Mouse (Mus musculus) thymus, postnatal 36 days (tissue): ENCODE results near the gene Creld1.
A peak's percentile ranks its signal among the peaks of the same experiment; 100 is the strongest.

Experiments
- DNase-seq, 2 experiments: peaks; one replicate each; pipeline ENCODE4 v3.0.0; 2022; ENCODE audit warnings: mixed read lengths in 2 of 2

Creld1 gene

GRCm38 (mm10) chr6:113483100-113483615 lies at the start of gene Creld1:
Gene Creld1, plus strand, starts transcription at chr6:113483297.
- peak; percentile 88 to 93 for DNase-seq

- DNase-seq, result no peak
Measured at GRCm38 (mm10) chr6:113433661-113434060, 49.4 kb upstream of the Creld1 start.

GRCm38 (mm10) chr6:113434691-113435090 lies 48.4 kb upstream of the Creld1 start:
- DNase-seq, result no peak

- no peak for DNase-seq
Measured at GRCm38 (mm10) chr6:113435664-113436205, 47.4 kb upstream of the Creld1 start, which contains the start of gene Cidec. Gene Cidec, minus strand, starts transcription at chr6:113435760.

- no peak for DNase-seq
Measured at GRCm38 (mm10) chr6:113437135-113437534, 46.0 kb upstream of the Creld1 start.

GRCm38 (mm10) chr6:113438721-113439430 lies 44.2 kb upstream of the Creld1 start:
- no peak for DNase-seq

- no peak for DNase-seq
Measured at GRCm38 (mm10) chr6:113440686-113441085, 42.4 kb upstream of the Creld1 start.

- DNase-seq, result peak; percentile 76 to 81
Measured at GRCm38 (mm10) chr6:113441147-113441680, 41.9 kb upstream of the Creld1 start.

- no peak for DNase-seq
Measured at GRCm38 (mm10) chr6:113442087-113442441, 41.0 kb upstream of the Creld1 start.

- DNase-seq, result peak; percentile 86 to 89
Measured at GRCm38 (mm10) chr6:113442442-113443090, 40.5 kb upstream of the Creld1 start, which contains the start of gene Jagn1. Gene Jagn1, plus strand, starts transcription at chr6:113442569.

- no peak for DNase-seq
Measured at GRCm38 (mm10) chr6:113443091-113443490, 40.0 kb upstream of the Creld1 start.

- no peak for DNase-seq
Measured at GRCm38 (mm10) chr6:113444207-113444965, 38.7 kb upstream of the Creld1 start.

GRCm38 (mm10) chr6:113447639-113448038 lies 35.5 kb upstream of the Creld1 start:
- DNase-seq, result no peak

GRCm38 (mm10) chr6:113451839-113452238 lies 31.3 kb upstream of the Creld1 start:
- no peak for DNase-seq

- peak in 1 of 2 experiments; percentile 25 for DNase-seq
Measured at GRCm38 (mm10) chr6:113455007-113455406, 28.1 kb upstream of the Creld1 start.

- peak; percentile 56 to 73 for DNase-seq
Measured at GRCm38 (mm10) chr6:113457952-113458534, 25.1 kb upstream of the Creld1 start, which contains the start of gene Il17re. Gene Il17re, plus strand, starts transcription at chr6:113458484.

GRCm38 (mm10) chr6:113458635-113459034 lies 24.5 kb upstream of the Creld1 start:
- peak; percentile 27 to 43 for DNase-seq

- no peak for DNase-seq
Measured at GRCm38 (mm10) chr6:113464040-113464439, 19.1 kb upstream of the Creld1 start.

GRCm38 (mm10) chr6:113465602-113466001 lies 17.5 kb upstream of the Creld1 start:
- no peak for DNase-seq

- DNase-seq, result no peak
Measured at GRCm38 (mm10) chr6:113468512-113468911, 14.6 kb upstream of the Creld1 start.

GRCm38 (mm10) chr6:113469021-113469420 lies 14.1 kb upstream of the Creld1 start:
- DNase-seq, result peak; percentile 79 to 80

- DNase-seq, result peak; percentile 68 to 69
Measured at GRCm38 (mm10) chr6:113469432-113469831, 13.7 kb upstream of the Creld1 start.
